ENCODE assay signal across 28 mouse cellular contexts in the genomic region with DNA sequence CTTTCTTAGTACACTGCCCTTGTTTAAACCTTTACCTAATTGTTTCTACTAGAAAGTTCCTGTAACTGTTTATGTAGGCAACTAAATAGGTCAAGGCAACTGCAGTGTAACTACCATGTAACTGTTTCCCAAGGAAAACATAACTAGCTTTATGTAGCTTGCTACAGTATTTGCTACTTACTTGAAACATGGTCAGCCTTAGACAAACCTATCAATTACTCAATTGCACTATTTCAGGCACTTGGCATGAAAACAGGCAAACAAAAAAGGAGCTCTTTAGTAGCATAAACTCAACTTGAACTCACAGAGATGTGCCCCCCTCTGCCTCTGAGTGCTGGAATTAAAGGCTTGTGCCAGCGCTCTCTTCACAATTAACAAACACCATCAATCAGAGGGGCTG.
"Had no signal": no experiment of that assay in that cellular context is flagged by ENCODE, and none has a peak within 500 bp of the region (broad histone marks: within the 10 kb centered on the region; RNA-seq: fewer than 3 reads in every experiment).

No protein-coding gene starts in this region.

- H3K9me3 ChIP-seq: embryonic facial prominence, embryonic 10.5 days; embryonic facial prominence, embryonic 12.5 days; embryonic facial prominence, embryonic 13.5 days; embryonic facial prominence, embryonic 15.5 days; forebrain, embryonic 10.5 days; forebrain, embryonic 12.5 days; forebrain, embryonic 13.5 days; forebrain, embryonic 15.5 days had no signal

- H3K27me3 ChIP-seq: embryonic facial prominence, embryonic 12.5 days; embryonic facial prominence, embryonic 13.5 days; embryonic facial prominence, embryonic 15.5 days; forebrain, embryonic 12.5 days; forebrain, embryonic 13.5 days; forebrain, embryonic 15.5 days had no signal

- H3K27ac ChIP-seq: embryonic facial prominence, embryonic 10.5 days; embryonic facial prominence, embryonic 12.5 days; embryonic facial prominence, embryonic 13.5 days; embryonic facial prominence, embryonic 15.5 days; forebrain, embryonic 10.5 days; forebrain, embryonic 12.5 days; forebrain, embryonic 13.5 days; forebrain, embryonic 15.5 days; gastrocnemius, adult 2 months; heart, adult 2 months had no signal

- H3K4me2 ChIP-seq: embryonic facial prominence, embryonic 12.5 days; embryonic facial prominence, embryonic 13.5 days; embryonic facial prominence, embryonic 15.5 days; forebrain, embryonic 12.5 days; forebrain, embryonic 13.5 days; forebrain, embryonic 15.5 days had no signal

- ATAC-seq: forebrain, embryonic 13.5 days; forebrain, embryonic 14.5 days; forebrain, embryonic 15.5 days; forebrain, embryonic 16.5 days; forebrain, postnatal 0 days had no signal

- H3K9ac ChIP-seq: embryonic facial prominence, embryonic 12.5 days; embryonic facial prominence, embryonic 13.5 days; embryonic facial prominence, embryonic 15.5 days; forebrain, embryonic 12.5 days; forebrain, embryonic 13.5 days; forebrain, embryonic 15.5 days; forebrain, postnatal 0 days had no signal

- H3K36me3 ChIP-seq: forebrain, embryonic 12.5 days had no signal

- DNase-seq: cerebellum, adult 8-10 months; cerebellum, adult 9-10 months; cerebellum, adult 9-11 months; cerebellum, postnatal 10 days; cerebellum, postnatal 14 days; cerebellum, postnatal 25 days; cerebellum, postnatal 36 days; embryo, embryonic 11 days; forebrain, postnatal 0 days; gastrocnemius, adult 2 months; gastrocnemius, postnatal 10 days; gastrocnemius, postnatal 14 days; gastrocnemius, postnatal 25 days; gastrocnemius, postnatal 36 days; heart, adult 11 months; heart, adult 18-20 months; heart, adult 2 months had no signal

- H3K4me1 ChIP-seq: embryonic facial prominence, embryonic 10.5 days; embryonic facial prominence, embryonic 12.5 days; embryonic facial prominence, embryonic 13.5 days; embryonic facial prominence, embryonic 15.5 days; forebrain, embryonic 10.5 days; forebrain, embryonic 12.5 days; forebrain, embryonic 13.5 days; forebrain, embryonic 15.5 days had no signal

- H3K4me3 ChIP-seq: embryonic facial prominence, embryonic 10.5 days; embryonic facial prominence, embryonic 12.5 days; embryonic facial prominence, embryonic 13.5 days; embryonic facial prominence, embryonic 15.5 days; erythroblast, embryonic 14.5 days; forebrain, embryonic 10.5 days; forebrain, embryonic 12.5 days; forebrain, embryonic 13.5 days; forebrain, embryonic 15.5 days; gastrocnemius, adult 2 months; heart, adult 2 months had no signal
